Mouse (Mus musculus) testis, adult 2 months (tissue): ENCODE measurements around the gene Ankrd65.

Experiments used
- CTCF ChIP-seq: fragments of 200-500 bp; IDR thresholded peaks from 2 replicates; pipeline ENCODE4 v1.5.1; 2012; ENCODE audit warnings: low read depth, mild to moderate bottlenecking, inconsistent platforms, low read length, moderate library complexity; ENCODE audit not compliant: control insufficient read depth, insufficient read depth, insufficient replicate concordance
- POLR2A ChIP-seq: fragments of 200-500 bp; IDR thresholded peaks from 2 replicates; pipeline ENCODE4 v1.6.1; 2012; ENCODE audit warnings: low read depth, mild to moderate bottlenecking, inconsistent platforms, low read length, moderate library complexity; ENCODE audit not compliant: control insufficient read depth

DNA sequence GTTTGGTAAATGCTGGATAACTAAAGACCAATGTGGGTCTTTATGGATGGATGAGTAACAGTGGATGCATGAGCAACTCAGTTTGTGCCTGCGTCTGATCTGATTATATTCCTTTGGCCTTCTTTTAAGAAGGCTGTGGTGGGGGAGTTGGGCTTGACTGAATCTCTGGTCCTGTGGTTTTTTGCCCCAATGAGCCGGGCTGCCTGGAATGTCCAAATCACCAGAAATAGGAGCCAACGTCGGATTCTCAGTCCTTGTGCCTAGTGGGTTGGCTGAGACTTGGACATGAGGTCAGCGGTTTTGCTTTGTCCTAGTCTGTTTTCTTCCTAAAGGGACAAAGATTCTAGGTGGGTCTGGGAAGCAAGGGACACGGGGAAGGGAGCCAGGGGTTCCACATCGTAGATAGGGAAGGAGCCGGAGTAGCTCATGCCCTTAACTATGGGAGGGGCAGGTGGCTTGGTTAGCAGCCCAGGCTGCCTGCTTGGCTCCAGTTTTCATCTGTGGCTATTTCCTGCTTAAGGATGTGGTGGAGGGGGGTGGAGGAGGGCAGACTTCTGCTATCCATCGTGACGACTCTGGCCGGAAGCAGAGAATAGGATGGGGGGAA lies 47.3 kb downstream of the Ankrd65 start:
- no peak for TF ChIP-seq CTCF
- no peak for TF ChIP-seq POLR2A
